Mouse (Mus musculus): ENCODE measurements at regions not wholly inside any gene's neighbourhood (a gene's known extent, or its start where the extent isn't known, plus 50 kb on each side); places are given as distances from the start of the nearest gene placed in this dataset.
A peak's percentile ranks its signal among the peaks of the same experiment; 100 is the strongest.
"Not testable (repeated sequence)": the region's sequence is repeated elsewhere in the genome, so short reads cannot be mapped to it uniquely, and the experiment has no call there.

DNA sequence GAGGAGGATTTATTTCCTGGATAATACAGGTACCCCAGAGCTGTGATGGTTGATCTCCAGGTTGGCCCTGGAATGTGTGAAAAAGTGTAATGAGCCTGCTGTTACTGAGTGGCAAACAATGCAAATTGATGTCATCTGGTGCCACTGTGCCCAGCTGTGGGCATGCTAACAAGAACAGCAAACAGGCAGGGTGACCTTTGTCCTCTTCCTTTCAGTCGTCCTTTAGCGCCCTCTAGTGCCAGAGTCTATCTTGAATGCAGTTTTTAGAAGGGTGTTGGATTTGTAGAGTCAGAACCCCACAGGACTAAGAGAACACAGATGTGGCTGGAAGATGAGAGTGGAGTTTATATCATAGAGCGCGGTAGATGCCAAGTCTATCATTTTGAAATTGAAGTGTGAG is 164.3 kb downstream of the Sdhaf3 start:
- DNase-seq = peak; percentile 26

GRCm38 (mm10) chr6:7133042-7133441 is 177.2 kb downstream of the Sdhaf3 start:
- no peak for DNase-seq

DNA sequence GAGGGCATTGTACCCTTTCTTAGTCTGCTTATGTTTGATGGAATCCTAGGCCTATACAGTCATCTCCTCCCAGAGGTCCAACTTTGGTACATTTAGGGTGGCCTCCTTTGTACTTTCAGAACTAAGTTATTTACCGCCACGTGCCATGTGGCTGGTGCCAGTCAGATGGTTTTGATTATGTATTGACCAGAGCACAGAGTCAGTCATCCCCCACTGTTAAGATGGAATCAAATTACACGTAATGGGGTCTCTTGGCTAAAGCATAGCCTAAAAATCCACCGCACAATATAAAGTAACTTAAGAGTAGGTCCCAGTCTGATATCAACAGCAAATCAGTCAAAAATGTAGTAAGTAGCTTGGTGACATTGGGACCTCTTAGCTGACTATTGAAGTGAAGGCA is 178.3 kb downstream of the Sdhaf3 start:
- DNase-seq = no peak

- DNase-seq = no peak
Measured at GRCm38 (mm10) chr6:7134888-7135287, 179.1 kb downstream of the Sdhaf3 start.

GRCm38 (mm10) chr6:7181711-7182110 is 225.9 kb downstream of the Sdhaf3 start:
- DNase-seq = no peak

DNA sequence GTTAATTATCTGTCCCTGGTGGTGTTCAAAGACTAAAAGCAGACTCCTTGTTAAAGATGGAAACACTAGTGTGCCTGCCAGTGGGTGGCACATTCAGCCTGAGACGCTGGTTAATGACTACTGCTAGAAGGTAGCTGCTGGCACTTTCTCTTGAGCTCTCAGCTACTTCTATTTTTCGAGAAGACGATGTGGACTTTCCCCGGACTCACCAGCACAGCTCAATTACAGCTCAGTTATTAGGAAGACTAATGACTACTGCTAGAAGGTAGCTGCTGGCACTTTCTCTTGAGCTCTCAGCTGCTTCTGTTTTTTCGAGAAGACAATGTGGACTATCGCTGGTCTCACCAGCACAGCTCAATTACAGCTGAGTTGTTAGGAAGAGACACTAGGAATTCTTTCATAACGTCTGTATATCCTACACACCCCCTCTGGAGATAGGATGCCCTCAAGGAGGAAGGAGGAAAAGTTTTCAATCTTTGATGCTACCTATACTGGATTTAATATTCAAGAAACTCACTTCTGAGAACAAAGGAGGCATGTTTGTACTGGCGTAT is 243.3 kb downstream of the Sdhaf3 start:
- DNase-seq = no peak

GRCm38 (mm10) chr6:7215880-7216279 is 260.1 kb downstream of the Sdhaf3 start:
- DNase-seq = no peak

- DNase-seq = no peak
Measured at GRCm38 (mm10) chr6:7252286-7252685, 296.5 kb downstream of the Sdhaf3 start.

DNA sequence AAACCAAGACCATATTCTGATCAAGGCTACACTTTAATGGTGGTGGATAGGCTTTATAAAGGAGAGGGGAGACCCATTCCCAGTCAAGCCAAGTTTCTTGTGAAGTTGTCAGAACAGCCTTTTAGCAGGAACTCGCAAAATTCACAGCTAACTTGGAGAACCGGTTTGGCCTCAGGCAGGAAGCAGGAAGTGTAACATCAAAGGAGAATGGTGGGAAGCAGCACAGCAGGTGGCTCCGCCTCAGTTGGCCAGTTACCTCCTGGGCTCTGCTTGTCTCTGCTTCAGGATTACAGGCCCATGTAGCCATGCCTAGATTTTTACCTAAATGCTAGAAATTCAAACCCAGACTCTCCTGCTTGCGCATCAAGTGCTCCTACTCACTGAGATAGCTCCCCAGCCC is 277.2 kb upstream of the Tac1 start:
- DNase-seq = no peak

DNA sequence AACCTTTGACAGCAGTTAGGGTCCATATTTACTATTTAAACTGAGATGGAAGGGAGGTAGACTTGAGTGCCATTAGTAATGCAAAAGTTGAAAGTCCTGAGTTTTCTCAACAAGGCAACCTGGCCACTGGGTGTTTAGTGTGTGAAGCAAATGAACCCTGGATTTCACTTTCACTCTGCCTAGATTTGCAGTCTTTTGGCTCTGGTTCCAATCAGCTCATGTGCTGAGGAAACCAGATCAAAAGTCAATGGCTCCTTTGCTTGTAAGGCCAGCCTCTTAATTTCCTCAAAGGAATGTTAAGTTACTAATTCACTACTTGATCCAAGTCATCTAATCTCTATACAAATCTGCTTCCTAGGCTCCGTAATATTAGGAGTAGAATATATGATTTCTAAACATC is 247.7 kb upstream of the Tac1 start:
- DNase-seq = no peak

GRCm38 (mm10) chr6:7313496-7313895 is 241.2 kb upstream of the Tac1 start:
- no peak for DNase-seq

DNA sequence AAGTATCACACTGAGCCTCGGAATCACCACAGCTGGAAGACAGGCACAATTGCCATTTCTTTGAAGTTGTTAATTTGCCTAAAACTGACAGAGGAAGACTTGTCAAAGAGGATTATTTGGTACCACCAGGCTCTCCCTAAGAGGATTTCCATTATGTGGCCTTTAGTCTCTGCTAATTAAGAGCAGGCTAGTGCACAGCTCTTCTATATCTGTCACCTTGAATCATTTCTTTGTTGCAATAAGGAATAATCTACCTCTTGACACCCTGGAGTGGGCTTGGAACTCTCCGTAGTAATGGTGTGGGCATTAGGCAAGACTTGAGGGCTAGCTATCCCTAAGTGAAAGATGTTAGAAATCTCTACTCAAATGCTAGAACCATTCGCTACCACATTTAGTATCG is 227.7 kb upstream of the Tac1 start:
- no peak for DNase-seq

- peak; percentile 6 for DNase-seq
Measured at GRCm38 (mm10) chr6:7356634-7357033, 198.0 kb upstream of the Tac1 start.

GRCm38 (mm10) chr6:7367166-7367565 is 187.5 kb upstream of the Tac1 start:
- DNase-seq = no peak

- no peak for DNase-seq
Measured at GRCm38 (mm10) chr6:7374629-7375028, 180.1 kb upstream of the Tac1 start.

- DNase-seq = no peak
Measured at GRCm38 (mm10) chr6:7375851-7376250, 178.8 kb upstream of the Tac1 start.

GRCm38 (mm10) chr6:7378651-7379050 is 176.0 kb upstream of the Tac1 start:
- no peak for DNase-seq

DNA sequence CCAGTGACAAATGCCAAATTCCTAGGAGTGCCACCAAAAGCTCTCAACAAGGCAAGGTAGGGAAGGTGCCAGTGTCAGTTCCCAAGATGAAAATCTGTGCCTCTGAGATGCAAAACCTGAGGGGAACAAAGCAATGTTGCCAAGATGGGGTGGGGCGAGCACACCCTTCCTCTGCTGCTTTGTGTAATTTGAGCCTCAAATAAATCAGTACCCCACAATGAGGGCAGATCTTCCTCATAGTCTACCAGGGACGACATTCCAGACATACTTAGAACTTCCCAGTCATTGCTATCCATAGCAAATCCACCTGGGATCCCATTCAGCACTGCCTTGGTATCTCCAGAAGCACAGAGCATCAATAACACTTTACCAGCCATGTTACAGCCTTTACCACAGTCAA is 129.9 kb upstream of the Tac1 start:
- no peak for DNase-seq

GRCm38 (mm10) chr6:7441725-7442124 is 113.0 kb upstream of the Tac1 start:
- no peak for DNase-seq

DNA sequence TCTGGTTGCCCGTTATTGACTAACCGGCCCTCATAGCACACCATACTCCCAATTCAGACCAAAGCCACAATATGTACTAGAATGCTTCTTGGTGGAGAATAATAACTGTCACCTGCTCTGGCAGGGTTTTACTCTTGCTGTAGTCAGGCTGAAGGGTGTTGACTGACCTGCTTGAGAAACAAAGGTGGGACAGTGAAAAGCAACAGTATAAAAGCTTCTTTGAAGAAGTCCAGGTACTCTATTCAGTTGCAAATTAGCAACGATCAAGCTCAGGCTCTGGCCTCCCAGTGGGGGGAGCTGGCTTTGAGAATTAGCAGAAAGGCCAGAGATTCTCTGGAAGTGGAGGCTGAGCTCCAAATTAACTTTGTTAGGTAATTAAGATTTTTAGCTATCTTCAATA is 112.4 kb upstream of the Tac1 start:
- DNase-seq = not testable (repeated sequence)

DNA sequence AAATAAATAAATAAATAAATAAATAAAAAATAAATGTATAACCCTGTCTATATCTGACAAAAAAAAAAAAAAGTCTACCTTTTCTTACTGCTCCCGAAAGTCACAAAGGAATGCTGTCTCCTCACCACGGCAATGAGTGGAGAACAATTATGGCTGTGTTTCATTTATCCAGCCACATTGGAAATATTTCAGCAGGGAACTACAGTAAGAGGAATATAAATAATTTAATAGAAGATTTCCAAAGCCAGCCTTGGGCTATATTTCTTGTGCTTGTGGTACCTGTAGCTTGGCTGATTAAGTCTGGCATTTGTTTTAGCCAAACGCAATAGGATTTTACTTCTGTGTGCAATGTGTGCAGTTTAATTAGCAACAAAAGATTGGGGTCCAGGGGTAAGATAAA is 98.8 kb upstream of the Tac1 start:
- DNase-seq = no peak

- DNase-seq = peak; percentile 21
Measured at GRCm38 (mm10) chr6:7463896-7464295, 90.8 kb upstream of the Tac1 start.

- DNase-seq = no peak
Measured at GRCm38 (mm10) chr6:7464346-7464745, 90.3 kb upstream of the Tac1 start.

GRCm38 (mm10) chr6:7472366-7473026 is 82.2 kb upstream of the Tac1 start:
- DNase-seq = peak; percentile 11

GRCm38 (mm10) chr6:7473730-7474129 is 80.9 kb upstream of the Tac1 start:
- DNase-seq = no peak
